Mouse (Mus musculus) spleen, adult 2 months (tissue): ENCODE data around the gene Cacna1a.

ENCODE experiments used
- CTCF ChIP-seq: fragments of 200-500 bp; IDR thresholded peaks from 2 replicates; pipeline ENCODE4 v1.5.1; 2011; ENCODE audit warnings: mild to moderate bottlenecking, inconsistent platforms; ENCODE audit not compliant: insufficient read depth, insufficient read length, insufficient replicate concordance; ENCODE audit errors: extremely low read depth
- POLR2A ChIP-seq: fragments of 200-500 bp; IDR thresholded peaks from 2 replicates; pipeline ENCODE4 v1.6.1; 2011; ENCODE audit warnings: low read depth, low read length, inconsistent platforms

DNA sequence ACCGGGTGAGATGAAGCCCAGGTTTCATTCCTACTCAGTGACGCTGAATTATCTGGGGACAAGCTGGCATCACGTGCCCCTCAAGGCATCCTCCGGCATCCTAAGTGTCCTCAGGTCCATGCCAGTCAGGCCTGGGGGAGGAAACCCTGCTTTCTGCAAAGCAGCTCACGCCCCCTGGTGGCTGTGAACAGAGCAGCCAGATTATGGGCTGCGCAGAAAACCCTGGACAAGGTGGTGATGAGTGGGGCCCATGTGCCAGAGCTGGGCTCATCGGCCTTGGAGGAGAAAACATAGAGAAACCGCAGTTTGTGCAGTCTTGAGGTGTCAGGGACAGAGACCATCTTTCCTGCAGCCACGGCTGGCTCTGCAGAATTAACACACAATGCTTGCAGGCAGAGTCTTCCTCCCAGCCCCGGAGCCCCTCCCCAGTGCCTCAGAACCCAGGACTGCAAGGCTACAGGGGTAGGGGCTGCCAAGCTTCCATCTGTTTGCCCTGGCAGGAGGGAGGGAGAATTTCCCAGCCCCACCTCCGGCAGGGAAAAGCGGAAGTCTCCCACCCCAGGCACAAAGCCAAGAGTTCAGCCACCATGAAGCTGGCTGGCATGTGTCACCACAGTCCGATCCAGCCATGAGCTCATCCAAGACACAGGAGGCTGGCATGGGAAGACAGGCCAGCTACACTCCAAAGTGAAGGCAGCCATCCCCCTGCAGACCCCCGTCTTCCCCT is 166.2 kb downstream of the Cacna1a start:
- TF ChIP-seq CTCF (peak; percentile 55; the same call in 1 of the 2 replicates), POLR2A (no peak)
